Mouse (Mus musculus) heart, postnatal 25 days (tissue): Measurements from ENCODE around the gene Gm10778. TPM values are rescaled to one million over a fixed set of nuclear protein-coding genes. Genes with fewer than 3 reads are reported as not detected.

Experiments used
- DNase-seq: peaks from one replicate; pipeline ENCODE4 v3.0.0; 2022; ENCODE audit warnings: low spot score
- intact Hi-C: fragments of 180-260 bp; cut with DNase I; formaldehyde crosslinking; loops from one replicate; pipeline ENCODE4 v1.15.1; 2025
- total RNA-seq, 2 experiments: library from RNA; stranded (reverse); gene quantifications; 2 replicates each; pipeline ENCODE4 v1.2.3; 2021

The Gm10778 gene
- total RNA-seq = 1 to 10 TPM; 1.7 to 3.0 TPM

GRCm38 (mm10) chr10:81648803-81649775 is at the start of gene Gm10778:
Gene Gm10778 (plus strand): TSS chr10:81649059.
- intact Hi-C loops = loop anchor here (10.0 kb wide), 2 partner anchors 396 to 706 kb away; partner anchors contain the start of genes Gm4924 and Zfp873
- peak; percentile 71 for DNase-seq

- intact Hi-C loops = loop anchor here (5.0 kb wide), 1 partner anchor 97 kb away; the partner anchor contains the start of gene S1pr4
- no peak for DNase-seq
Observed at GRCm38 (mm10) chr10:81599630-81600029, 49.2 kb upstream of the Gm10778 start.

GRCm38 (mm10) chr10:81600096-81600495 is 48.8 kb upstream of the Gm10778 start:
- DNase-seq = no peak
- intact Hi-C loops = loop anchor here (5.0 kb wide), 1 partner anchor 98 kb away; the partner anchor contains the start of gene S1pr4

GRCm38 (mm10) chr10:81600738-81601203 is 48.1 kb upstream of the Gm10778 start, which contains the start of gene Tle6:
Gene Tle6 (minus strand): TSS chr10:81601073.
- intact Hi-C loops = loop anchor here (5.0 kb wide), 1 partner anchor 98 kb away; the partner anchor contains the start of gene S1pr4
- DNase-seq = peak; percentile 90

- no peak for DNase-seq
- intact Hi-C loops = loop anchor here (5.0 kb wide), 1 partner anchor 99 kb away; the partner anchor contains the start of gene S1pr4
Observed at GRCm38 (mm10) chr10:81601396-81601905, 47.4 kb upstream of the Gm10778 start.

- no peak for DNase-seq
- intact Hi-C loops = loop anchor here (5.0 kb wide), 1 partner anchor 100 kb away; the partner anchor contains the start of gene S1pr4
Observed at GRCm38 (mm10) chr10:81602741-81603151, 46.1 kb upstream of the Gm10778 start.

- intact Hi-C loops = loop anchor here (2.0 to 5.0 kb wide), 3 partner anchors 31 to 102 kb away; partner anchors contain the start of gene S1pr4
- DNase-seq = no peak
Observed at GRCm38 (mm10) chr10:81604019-81604967, 44.6 kb upstream of the Gm10778 start.

GRCm38 (mm10) chr10:81604968-81605665 is 43.7 kb upstream of the Gm10778 start:
- intact Hi-C loops = loop anchor here (2.0 to 5.0 kb wide), 3 partner anchors 32 to 103 kb away; partner anchors contain the start of gene S1pr4
- peak; percentile 65 for DNase-seq

GRCm38 (mm10) chr10:81605666-81605973 is 43.2 kb upstream of the Gm10778 start:
- intact Hi-C loops = loop anchor here (2.0 kb wide), 2 partner anchors 33 to 41 kb away; no protein-coding TSS in a partner anchor
- DNase-seq = no peak

- peak; percentile 94 for DNase-seq
- intact Hi-C loops = loop anchor here (2.0 kb wide), 2 partner anchors 33 to 41 kb away; no protein-coding TSS in a partner anchor
Observed at GRCm38 (mm10) chr10:81605974-81606751, 42.7 kb upstream of the Gm10778 start, which contains the start of gene BC025920. Gene BC025920 (plus strand): TSS chr10:81606270.

GRCm38 (mm10) chr10:81608308-81608707 is 40.6 kb upstream of the Gm10778 start:
- intact Hi-C loops = no loop called here
- DNase-seq = no peak

- DNase-seq = no peak
Observed at GRCm38 (mm10) chr10:81612779-81613178, 36.1 kb upstream of the Gm10778 start.

GRCm38 (mm10) chr10:81615486-81615885 is 33.4 kb upstream of the Gm10778 start:
- DNase-seq = no peak
- intact Hi-C loops = no loop called here

More at GRCm38 (mm10) chr10:81612779-81613178, 36.1 kb upstream of the Gm10778 start:
- intact Hi-C loops = no loop called here

GRCm38 (mm10) chr10:81619976-81620375 is 28.9 kb upstream of the Gm10778 start:
- intact Hi-C loops = loop anchor here (10.0 kb wide), 1 partner anchor 1005 kb away; the partner anchor contains the start of genes 1190007I07Rik and Tdg
- no peak for DNase-seq

- DNase-seq = no peak
- intact Hi-C loops = loop anchor here (10.0 kb wide), 1 partner anchor 1004 kb away; the partner anchor contains the start of genes 1190007I07Rik and Tdg
Observed at GRCm38 (mm10) chr10:81620786-81621185, 28.1 kb upstream of the Gm10778 start.

- intact Hi-C loops = loop anchor here (10.0 kb wide), 1 partner anchor 1001 kb away; the partner anchor contains the start of genes 1190007I07Rik and Tdg
- no peak for DNase-seq
Observed at GRCm38 (mm10) chr10:81623441-81623840, 25.4 kb upstream of the Gm10778 start.
